Mouse (Mus musculus): ENCODE results near the gene Kdm4d.
A peak's percentile ranks its signal among the peaks of the same experiment; 100 is the strongest.
"Not testable (repeated sequence)": the region's sequence is repeated elsewhere in the genome, so short reads cannot be mapped to it uniquely, and the experiment has no call there.

Kdm4d gene

DNA sequence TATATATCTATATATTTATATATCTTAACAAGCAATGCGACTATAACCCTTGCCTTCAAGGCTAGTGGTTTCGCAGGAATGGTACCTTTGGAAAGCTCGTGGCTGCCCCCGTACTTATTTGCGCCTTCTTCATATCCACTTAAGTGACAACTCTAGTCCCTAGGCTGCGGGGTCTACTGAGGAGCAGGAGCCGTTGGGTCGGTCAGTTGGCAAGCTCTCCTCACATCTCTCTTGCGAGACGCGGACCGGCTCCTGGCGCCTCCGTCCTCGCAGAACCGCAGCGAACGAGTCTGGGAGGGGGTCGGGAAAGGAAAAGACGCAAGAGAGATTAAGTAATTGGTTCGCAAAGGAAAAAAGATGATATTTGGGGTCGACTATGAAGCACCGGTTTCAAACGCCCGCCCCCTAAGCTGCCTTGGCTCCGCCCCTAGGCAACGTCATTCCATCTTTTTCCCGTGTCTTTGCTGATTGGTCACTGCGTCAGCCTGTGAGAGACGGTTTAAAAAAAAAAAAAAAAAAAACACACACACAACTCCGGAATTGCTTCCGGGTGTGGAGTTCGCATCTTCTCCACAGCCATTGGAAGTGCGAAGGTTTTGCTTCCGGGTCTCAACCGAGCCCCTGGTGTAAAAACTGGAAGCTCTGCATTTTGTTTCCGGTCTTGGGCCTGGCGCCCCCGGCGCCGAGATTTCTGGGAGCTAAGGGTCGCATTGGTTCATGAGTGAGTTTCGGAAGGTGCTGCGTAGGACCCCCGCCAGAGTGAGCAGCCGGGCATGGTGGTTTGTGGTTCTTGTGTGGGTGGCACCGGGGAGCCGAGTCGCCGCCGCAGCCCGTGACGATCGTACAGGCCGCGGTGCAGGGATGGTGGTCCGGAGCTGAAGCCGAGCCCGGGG lies at the start of gene Kdm4d, which contains the start of gene Cwc15:
Gene Kdm4d, minus strand, starts transcription at position 460 of the 893 bp plus-strand sequence.
Gene Cwc15, plus strand, starts transcription at position 595 of the 893 bp plus-strand sequence.
- peak; percentile 100 for DNase-seq

DNA sequence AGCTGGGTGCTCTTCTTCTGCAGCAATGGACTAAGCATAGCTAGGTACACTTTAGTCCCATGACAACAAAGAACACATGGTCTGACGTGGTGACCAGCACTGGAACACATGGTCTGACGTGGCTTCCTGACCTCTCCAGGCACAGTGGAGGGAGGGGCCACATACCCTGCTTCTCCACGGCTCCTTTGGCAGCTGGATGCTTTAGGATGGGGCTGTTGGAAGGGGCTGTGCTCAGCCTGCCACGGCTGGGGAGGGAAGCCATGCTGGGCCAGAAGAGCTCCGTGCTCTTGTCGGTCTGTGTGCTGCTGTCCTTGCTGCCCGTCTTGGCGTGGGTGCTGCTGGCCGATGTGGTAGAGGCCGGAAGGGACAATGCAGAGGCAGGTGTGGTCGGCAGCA lies 48.1 kb upstream of the Kdm4d start:
- DNase-seq, result no peak

DNA sequence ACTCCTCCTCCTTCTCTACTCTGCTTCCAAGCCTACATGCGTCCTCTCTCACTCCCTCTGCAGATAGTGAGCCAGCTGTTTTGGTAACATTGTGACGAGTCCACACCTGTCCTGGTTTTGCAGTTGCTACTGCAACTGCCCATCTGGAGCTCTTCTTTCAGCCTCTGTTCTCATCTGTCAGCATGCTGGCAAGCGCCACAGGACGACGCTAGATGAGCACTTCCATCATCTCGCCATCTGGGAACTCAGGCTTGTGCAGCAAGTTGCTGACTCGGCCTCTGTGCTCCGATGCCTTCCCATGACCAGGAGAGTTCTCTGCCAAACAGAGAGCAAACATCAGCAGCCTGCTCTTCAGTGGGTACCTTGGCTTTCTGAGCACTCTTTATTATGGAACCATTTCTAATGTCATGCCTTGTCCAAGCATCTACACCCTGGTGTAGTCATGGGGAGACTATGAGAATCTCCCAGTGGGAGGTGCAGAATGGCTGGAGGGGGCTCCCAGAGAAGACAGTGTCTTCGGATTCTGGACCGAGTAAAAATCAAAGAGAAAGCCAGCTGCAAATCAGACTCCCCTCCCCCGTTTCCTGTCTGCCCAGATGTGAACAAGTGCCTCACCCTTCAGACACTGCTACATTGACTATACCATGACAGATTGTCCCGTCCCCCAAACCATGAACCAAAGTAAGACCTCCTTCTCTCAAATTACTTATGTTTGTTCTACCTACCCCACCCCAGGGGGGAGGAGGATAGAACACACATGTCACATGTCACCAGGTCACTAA lies 47.5 kb upstream of the Kdm4d start:
- DNase-seq, result no peak

DNA sequence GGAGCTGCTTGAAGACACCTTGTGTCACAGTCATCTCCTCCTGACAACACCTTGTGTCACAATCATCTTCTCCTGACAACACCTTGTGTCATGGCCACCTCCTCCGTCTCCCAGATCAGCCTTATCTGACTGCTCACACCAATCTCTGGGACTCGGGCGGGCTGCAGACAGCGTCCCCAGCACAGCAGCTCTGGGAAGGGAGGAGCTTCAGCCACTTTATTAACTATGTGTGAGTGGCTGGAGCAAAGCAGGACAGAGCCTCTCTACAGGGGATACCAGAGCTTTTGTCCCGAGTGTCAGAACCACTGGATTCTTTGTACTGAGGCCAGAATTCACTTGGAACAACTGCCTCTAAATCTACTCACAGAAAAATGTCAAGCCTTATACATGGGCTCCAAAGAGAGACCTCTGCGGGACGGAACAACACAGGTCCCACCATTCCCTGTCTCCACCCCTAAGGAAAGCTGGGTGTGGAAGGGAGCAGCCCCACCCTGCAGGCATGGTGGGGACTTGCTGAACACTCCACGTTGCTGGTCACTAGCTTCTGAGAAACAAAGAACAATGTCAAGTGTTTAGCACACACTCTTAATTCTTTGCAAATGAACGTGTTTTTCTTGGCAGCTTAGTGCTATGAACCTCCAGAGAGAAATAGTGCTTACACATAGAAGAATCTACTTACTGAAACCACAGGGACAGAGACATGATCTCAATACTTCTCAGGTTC lies 43.9 kb upstream of the Kdm4d start:
- no peak for DNase-seq

DNA sequence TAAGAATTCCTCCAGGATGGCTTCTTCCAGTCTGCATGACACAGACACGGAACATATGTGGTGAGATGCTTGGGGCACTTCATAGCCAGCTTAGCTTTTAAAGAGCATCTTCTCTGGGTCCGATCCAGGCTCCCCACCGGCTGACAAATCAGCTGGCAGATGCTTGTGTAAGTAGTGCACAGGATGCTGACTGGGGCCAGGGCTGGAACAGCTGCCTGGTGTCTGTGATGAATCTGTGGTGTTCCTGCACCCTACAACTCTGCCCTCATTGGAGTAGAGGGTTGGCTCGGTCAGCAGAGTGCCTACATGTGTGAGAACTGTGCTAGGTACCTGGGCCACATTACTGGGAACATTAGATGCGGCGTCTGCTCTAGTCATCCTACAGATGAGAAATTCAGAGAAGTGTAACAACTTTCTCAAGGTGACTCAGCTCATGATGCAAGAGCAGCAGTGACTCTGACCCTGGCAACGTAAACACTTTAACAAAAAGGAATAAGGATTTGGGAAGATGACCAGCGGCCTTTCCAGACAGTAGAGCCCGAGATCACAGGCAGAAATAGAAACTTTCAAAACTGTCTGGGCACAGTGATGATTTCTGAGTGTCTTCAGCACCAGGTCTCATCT lies 34.7 kb upstream of the Kdm4d start:
- no peak for DNase-seq

DNA sequence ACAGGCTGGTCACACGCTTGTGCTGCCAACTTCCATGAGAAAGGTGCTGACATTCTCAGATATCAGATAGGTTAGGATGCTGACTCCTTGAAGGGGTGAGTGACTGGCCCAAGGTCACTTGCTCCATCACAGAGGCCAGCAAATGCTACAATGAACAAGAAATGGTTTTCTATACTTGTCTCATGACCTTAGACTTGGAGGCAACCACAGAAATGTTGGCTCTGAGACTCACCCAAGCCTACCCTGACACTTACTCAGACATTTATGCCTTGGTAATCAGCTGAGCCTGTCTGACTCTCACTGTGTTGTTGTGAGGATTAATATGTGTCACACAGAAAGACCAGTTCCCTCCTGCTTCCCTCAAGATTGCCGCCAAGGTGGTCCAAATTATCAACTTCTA lies 33.4 kb upstream of the Kdm4d start:
- no peak for DNase-seq

DNA sequence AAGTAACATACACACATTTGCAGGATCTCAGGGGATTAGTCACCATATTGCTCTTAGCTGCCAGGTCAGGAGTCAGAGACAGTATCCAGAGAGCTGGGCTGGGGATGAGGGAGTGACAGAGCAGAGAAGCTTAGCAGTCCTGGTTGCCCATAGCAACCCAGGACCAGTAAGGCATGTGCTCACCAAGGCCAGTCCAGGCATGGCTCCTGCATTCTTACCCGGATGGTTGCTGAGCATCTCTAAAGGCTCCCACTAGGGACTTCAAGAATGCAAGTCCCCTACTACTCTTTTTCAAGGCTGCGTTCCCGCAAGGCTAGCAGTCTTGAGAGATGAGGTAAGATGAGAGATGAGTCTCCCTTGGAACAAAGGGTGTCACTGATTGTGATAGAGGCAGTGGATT lies 32.0 kb upstream of the Kdm4d start:
- DNase-seq, result no peak

DNA sequence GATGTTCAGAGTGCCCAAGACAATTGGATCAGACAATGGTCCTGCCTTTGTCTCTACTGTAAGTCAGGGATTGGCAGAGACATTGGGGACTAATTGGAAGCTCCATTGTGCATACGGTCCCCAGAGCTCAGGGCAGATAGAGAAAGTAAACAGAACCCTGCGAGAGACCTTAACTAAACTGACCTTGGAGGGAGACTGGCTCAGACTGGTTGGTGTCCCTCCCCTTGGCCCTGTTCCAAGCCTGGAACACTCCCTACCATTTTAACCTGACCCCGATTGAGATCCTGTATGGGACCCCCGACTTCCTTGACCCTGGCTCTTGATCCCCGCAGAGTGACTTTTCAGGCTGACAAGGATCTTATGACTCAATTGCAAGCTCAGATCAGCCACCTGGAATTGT lies 29.7 kb upstream of the Kdm4d start:
- DNase-seq, result no peak

DNA sequence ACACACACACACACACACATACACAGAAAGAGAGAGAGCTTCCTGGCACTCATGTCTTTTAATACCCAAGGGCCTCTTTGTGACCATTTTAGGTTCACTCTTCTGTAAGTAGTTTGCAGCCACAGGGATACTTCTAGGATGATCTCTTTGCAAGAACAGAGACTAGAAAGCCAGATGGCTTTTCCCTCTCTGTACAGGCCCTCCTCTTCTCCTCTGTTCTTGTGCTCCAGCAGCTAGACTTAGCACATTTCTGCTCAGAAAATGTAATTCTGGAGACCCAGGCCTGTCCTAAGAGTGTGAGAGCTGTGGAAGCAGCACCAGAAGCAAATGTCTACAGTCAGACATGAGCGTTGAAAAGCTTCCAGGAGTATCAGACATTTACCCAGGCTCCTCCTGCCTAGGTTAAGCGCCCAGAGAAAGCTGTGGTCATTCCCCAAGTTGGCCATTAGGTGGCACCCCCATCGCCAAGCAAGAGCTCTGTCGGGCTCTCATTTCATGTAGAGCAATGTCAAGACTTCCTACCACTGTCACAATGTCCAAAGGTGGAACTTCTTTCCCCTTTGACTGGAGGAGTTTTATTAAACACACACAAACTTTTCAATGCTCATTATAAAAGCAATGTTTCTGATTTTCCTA lies 23.2 kb upstream of the Kdm4d start:
- peak; percentile 82 for DNase-seq

DNA sequence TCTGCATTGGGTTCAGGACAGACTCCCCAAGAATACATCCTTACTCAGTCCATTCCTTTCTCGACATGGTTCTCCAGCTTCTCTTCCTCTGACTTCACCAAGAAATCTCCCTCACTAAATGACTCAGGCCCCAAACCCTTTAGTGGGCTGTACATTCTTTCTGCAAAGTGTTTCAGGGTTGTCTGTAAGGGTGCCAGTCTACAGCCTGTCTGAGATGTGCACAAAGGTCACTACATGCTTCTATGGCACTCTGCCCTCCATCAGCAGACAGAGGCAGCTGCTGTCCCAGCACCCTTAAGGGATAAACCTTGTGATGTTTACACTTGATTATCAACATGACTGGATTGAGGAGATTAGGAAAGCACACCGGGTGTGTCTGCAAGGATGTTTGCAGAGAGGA lies 21.4 kb upstream of the Kdm4d start:
- DNase-seq, result peak; percentile 19

DNA sequence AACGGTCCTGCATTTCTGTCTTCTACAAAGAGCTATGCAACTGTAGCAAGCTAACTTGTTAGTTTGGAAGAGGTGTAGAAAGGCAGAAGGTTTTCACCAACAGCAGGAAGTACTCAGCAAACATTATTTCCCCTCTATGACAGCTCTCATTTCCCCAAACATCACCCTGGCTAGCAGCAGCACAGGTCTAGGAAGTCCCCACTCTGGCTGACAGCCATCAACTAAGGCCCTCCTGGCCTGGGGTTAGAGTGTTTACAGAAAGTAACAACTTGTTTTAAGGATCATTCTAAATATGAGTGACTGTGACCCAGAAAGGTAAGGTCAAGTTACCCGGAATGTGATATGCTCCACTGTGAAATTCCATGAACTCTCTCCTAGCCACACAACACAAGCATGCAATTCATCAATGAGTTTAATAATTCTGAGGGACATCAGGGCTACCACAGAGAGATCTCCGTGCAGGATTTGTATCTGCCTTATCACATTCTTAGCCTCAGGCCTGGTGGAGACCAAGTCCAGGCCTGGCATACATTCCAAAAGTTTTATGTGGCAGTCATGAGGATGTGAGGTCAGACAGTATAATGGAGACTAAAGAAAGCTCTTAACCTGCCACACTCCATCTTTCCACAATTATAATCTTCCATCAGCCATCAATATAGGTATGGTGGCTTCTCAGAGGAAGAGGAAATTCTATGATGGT lies 20.8 kb upstream of the Kdm4d start:
- DNase-seq, result no peak

DNA sequence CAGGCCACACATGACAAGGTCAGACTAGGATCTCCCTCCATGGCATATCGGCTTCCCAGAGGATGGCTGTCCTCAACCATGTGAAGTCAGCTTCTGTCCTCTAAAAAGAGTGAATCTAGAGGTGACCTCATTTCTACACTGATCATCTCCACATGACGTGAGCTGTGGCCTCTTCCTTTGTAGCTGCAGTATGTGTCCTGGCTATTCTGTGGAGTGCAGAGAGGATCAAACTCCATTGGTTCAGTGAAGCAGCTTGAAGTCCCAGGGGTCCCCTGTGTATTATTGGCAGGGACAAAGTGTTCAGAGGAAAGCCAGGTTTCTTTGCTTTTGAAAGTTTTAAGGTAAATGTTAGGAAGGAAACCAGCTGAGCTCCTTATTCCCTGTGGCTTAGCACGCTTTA lies 17.8 kb upstream of the Kdm4d start:
- peak; percentile 21 for DNase-seq

DNA sequence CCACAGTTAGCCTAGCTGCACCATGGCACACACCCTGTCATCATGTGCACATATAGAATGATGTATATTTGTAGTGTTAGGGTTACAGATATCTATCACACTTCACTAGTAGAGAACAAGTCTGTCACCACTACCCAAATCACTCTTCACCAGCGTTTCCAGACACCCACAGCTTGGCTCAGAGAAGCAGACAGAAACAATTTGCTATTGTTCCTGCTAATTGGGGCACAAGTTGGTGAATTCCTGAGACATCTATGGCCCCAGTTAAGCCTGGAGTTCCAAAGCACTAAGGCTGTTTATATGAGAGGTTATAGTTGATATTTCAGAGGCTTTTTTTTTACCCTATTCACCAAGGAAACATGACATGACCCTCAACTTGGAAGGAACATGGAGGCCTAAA lies 17.0 kb upstream of the Kdm4d start:
- DNase-seq, result peak; percentile 77

DNA sequence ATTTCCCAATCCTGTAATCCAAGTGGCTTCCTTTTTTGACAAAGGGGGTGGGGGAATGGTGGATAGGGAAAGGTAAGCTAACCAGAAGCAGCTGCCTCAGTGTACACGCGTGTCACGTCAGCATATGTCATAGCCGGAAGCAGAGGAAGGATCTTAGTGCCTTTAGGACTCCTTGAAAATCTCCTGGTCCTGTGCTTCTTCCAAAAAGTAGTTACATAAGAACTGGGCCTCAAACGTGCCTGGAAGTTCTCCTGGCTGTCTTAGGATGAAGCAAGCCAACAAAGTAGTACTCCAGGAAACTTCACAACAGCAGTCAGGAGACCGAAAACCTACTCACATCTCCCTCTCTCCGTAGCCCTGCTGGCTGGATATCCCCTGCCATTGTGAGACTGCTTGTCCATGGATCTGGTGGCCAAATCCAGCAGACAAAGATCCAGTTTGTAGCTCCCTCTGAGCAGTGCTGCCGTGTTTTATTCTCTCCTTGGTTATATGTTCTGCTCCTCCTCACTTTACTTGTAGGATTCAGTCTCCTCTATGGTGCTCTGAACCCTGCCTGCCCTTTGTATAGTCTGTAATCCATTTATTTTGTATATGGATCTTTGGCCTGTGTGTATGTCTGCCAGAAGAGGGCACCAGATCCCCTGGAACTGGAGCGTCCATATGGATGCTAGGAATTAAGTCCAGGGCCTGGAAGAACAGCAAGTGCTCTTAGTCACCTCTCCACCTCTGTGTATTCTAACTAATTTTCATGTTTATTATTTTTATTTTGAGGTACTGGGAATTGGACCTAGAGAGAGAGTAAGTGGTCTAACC lies 12.6 kb upstream of the Kdm4d start:
- DNase-seq, result peak; percentile 76

DNA sequence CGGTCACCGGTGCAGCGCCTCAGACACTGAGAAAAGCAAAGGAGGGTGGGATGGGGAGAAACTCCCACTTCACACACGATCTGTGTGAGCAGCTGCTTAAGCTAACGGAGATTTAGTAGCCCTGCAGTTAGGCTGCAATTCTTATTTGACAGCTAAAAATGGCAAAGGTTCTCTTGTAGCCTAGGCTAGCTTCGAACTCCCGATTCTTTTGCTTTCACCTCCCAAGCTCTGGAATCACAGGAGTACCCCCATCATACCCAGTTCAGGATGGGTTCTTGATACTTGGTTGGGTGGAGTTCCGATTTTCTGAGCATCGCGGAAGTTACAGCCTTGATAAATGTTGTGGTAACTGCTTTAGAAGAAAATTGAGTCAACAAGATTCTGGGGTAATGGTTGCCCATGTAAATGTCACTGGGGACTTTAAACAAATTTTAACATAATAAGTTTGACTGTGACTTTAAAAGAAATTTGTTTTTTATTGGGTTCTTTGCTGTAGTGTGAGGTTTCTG lies 688 bp upstream of the Kdm4d start:
- DNase-seq, result no peak

DNA sequence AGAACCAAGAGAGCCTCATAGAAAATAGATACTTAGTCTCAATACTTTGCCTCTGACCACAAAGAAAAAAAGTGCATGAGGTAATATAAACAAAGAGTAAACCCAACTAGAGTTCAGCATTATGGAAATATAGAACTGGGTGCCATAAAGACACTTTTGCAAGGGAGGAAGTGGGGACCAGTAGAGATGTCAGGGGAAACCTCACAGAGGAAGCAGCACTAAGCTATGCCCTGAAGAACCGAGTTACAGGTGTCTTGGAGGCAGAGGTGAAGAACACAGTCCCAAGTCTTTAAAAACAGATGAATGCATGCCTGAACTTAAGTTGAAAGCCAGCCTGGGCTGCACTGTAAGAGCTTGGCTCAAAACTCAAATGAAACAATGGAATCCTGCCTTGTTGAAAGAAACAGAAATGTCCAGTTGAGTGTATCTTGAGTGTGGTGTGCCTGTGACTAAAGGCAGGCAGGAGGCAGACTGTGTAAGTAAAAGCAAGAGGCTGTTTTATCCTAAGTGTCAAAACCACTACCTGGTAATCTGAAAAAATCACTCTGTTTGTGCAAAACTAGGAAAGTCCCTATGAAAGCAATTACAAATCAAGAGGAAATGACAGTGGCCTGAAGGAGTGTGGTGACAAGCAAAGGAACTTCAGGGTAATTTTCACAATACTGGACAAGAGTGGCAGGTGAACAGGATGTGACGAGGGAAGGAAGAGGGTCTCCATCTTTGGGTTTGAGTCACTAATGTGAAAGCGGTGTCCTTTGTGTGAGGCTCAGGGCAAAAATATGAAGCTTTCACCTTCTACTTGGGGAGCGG lies 1.2 kb downstream of the Kdm4d start:
- DNase-seq, result no peak

DNA sequence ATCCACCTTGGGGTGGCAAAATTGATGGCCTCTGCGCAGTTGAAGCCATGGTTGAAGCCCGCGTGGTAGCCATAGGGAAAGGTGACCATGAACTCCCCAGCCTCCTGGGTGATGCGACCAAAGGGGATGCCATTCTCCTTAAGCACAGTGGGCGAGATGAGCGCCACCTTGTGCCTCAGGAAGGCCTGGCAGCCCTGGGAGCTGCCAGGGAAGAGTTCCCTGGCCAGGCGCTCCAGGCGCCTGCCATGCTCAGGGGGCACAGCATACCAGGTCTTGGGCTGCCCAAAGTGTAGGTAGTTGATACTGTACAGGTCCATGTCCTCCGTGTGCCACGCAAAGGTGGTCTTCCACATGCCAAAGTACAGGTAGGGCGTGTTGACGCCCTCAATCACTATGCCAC lies 36.6 kb downstream of the Kdm4d start:
- DNase-seq, result not testable (repeated sequence)

DNA sequence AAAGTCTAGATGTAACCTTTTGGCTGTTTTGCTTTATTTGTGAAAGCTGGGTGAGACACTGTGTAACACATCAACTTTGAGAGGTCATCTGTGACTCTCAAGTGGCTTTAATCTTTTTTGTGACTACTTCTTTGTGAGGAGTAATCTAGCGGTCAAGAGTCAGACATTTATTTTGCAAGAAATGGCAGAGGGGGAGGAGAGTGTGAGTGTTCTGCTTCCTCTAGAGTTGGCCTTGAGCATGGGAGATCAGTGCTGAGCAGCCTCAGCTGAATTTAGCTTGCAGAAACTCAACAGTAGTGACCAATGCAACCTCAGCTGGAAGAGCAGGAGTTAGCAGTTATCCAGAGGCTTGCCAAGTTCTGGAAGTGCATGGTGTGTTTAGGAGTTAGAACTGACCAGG lies 37.7 kb downstream of the Kdm4d start:
- not testable (repeated sequence) for DNase-seq

DNA sequence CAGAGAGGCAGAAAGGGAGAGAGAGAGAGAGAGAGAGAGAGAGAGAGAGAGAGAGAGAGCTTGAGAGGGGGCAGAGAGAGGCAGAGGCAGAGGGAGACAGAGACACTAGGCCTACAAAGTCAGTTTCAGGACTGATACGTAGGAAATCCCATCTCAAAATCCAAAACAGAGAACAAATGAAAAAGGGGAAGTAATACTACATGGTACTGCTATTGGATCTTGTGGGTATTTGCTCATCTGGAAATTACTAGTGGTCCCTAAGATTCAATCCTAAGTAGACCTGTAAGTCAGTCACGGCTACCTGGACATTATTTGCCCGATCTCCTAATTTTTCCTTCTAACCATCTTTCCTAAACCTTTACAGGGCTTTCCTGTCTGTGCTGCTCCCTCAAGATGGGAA lies 44.0 kb downstream of the Kdm4d start:
- DNase-seq, result no peak

DNA sequence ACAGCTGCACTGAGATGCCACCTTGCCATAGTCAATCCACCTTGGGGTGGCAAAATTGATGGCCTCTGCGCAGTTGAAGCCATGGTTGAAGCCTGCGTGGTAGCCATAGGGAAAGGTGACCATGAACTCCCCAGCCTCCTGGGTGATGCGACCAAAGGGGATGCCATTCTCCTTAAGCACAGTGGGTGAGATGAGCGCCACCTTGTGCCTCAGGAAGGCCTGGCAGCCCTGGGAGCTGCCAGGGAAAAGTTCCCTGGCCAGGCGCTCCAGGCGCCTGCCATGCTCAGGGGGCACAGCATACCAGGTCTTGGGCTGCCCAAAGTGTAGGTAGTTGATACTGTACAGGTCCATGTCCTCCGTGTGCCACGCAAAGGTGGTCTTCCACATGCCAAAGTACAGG lies 49.2 kb downstream of the Kdm4d start:
- DNase-seq, result not testable (repeated sequence)
